Mouse (Mus musculus) liver, adult 2 months (tissue): ENCODE results near the gene Ntn4.

Source experiments
- CTCF ChIP-seq: fragments of 200-500 bp; IDR thresholded peaks from 2 replicates; pipeline ENCODE4 v1.5.1; 2011; ENCODE audit warnings: low read depth, low read length, control low read depth
- POLR2A ChIP-seq: fragments of 200-500 bp; IDR thresholded peaks from 2 replicates; pipeline ENCODE4 v1.6.1; 2011; ENCODE audit warnings: low read length, control low read depth; ENCODE audit not compliant: insufficient read depth; ENCODE audit errors: extremely low read depth

GRCm38 (mm10) chr10:93653322-93653721, 12.8 kb downstream of the Ntn4 start:
- no peak for TF ChIP-seq CTCF
- TF ChIP-seq POLR2A = no peak
